Mouse (Mus musculus) right cerebral cortex, adult 18-20 months (tissue): ENCODE measurements around the gene Olfr556.
"Not testable (repeated sequence)": the region's sequence is repeated elsewhere in the genome, so short reads cannot be mapped to it uniquely, and the experiment has no call there.

Experiments
- DNase-seq: peaks from one replicate; pipeline ENCODE4 v3.0.0; 2022; ENCODE audit warnings: mixed read lengths

Gene Olfr556

DNA sequence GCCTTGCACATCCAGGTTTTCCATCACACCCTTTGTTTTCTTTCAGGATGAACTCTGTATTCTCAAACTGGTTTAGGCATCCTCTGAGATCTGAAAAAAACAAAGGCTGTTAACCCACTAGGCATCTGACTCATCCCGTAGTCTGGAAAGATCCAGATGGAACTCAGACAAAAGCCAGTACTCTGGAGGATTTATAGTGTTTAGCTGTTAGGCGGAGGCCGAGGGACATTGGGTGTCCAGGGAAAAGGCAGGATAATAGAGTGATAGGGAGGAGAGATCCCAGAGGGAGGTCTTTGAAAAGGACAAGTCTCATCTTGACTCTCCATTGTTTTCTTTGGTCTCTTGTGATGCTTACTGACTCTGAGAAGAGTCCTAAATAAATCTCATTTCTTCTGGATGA lies at the start of gene Olfr556:
Olfr556 (plus strand) TSS at position 301 of the 400 bp plus-strand sequence.
- DNase-seq, result no peak

DNA sequence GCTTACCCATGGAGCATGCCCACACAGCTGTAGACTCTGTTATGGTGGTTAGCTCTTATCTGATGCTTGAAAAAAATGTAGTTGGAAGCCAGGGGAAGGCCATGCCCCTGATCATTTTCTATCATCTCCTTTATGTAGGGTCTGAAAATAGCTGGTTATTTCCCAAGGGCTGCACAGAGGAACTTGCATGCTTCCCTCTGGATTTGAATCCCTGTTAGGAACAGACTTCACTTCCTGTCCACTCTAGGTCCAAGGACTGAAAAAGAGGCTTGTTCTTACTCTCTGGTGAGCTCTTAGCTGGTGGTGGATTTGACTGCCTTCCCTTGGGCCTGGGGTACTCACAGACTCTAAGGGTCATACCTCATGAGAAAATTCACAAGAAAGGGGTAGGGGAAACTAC lies 46.6 kb upstream of the Olfr556 start, which contains the start of gene Olfr553:
Olfr553 (minus strand) TSS at position 101 of the 400 bp plus-strand sequence.
- DNase-seq, result no peak

DNA sequence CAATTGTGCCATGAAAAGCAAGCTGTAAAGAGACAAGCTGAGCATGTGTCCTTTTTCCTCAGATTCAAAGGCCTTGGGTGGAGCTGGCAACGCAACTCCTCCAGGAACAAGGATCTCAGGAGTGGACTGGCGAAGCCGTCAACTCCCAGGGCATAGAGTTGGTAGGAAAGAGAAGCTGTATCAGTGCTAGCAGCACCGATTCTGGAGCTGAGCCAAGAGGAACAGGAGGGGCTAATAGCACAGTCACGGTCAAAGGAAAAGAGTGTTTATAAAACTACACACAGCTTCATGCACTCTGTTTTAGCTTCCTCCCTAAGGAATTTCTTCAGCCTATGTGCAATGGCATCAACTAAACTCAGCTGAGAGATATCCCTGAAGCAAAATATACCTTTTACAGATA lies 45.1 kb upstream of the Olfr556 start:
- no peak for DNase-seq

DNA sequence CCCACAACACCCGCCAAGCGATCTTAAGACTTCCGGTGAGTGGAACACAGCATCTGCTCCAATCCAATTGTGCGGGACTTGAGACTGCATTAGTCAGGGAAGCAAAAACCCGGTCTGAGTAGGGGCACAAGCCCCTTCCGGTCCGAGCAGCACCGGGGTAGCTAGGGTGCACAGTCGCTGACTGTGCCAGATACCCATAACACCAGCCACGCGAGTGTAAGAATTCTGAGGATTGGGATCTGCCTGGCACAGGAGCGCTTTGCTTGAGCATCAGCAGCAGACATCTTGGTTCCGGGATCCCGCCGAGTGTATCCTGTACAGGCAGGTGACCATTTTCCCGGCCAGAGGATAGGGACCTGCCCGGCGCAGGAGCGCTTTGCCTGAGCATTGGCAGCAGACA lies 44.3 kb upstream of the Olfr556 start:
- DNase-seq, result not testable (repeated sequence)

DNA sequence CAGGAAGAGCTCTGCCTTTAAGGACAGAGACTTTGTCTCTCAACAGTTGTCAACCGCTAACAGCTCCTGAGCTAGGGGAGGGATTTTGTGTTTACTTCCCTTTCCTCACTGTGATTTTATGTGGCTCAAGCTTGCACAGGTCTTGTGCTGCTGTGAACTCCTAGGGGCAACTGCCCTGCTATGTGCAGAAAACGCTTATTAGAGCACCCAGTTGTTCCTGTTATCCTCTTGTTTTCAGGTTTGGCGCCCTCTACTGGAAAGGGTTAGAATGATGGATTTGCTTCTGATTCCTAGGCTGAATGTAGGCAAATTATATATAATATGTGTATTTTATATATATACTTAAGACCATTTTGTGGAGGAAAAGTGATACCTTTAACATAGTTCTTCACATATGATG lies 28.0 kb upstream of the Olfr556 start:
- peak; percentile 13 for DNase-seq

DNA sequence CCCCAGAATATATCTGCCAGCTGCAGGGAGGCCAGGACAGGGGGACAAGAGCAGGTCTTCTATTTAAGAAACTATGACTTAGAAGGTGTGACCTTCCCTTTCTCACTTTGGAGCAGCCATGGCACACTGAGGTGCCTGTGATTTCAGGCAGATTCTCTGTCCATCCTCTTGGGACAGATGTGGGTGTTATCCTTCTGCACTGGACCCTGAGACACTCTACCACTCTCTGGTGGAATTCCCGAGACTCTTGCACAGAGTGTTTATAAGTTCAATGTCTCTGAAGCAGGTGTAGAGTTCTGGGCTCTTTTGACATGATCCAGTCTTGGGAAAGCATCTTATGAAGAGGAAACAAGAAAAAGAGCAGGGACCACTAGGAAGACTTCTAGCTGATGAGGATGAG lies 26.6 kb upstream of the Olfr556 start, which contains the start of gene Olfr554:
Olfr554 (plus strand) TSS at position 301 of the 400 bp plus-strand sequence.
- DNase-seq, result no peak

DNA sequence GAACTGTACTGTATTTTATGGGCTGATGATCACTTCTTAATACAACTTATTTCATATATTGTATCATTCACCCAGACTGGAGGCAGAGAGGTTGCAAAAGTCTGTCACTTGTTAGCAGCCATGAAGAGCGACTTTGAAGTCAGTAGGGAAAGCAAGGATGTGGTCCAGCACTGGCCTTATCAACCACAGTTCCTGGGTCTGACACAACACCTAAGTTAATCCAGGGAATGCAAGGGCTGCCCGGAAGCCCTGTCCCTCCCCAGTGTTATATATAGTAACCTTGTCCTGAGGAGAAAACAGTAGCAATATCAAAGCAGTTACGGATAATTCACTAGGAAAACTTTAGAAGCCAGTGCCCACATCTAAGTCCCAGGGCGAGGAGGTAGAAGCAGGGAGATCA lies 19.8 kb upstream of the Olfr556 start:
- DNase-seq, result not testable (repeated sequence)

DNA sequence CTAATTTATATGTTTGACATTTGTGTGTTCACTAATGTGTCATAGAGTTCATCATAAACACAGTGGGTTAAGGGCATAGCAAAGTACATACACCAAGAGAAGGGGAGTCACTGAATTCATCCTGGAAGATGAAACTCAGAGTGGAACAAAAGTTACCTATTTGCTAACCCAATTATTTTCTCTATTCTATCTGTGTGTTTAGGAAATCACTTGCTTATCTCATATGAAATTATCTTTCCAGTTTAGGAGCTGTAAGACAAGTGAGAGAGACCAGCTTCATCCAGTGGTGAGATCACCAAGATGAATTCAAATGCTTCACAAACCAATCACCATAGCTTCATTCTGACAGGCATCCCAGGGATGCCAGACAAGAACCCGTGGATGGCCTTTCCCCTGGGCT lies 6.2 kb upstream of the Olfr556 start, which contains the start of gene Olfr555:
Olfr555 (plus strand) TSS at position 301 of the 400 bp plus-strand sequence.
- no peak for DNase-seq

DNA sequence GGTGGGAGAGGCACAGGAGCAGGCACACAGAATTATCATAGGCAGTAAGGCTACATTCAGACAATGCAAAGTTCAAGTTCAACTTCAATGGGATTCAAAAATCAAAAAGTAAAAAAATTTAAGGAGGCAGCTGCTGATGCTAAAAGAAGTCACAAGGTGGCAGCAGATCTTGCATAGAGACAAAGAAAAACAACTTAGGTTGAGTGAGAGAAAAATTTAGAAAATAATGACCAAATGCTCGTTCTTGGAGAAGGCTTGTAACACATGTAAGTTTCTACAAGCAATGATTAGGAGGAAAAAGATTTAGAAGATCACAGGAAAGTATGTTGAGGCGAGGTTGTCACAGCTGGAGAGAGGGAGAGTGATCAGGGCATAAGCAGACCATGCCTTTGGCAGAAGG lies 679 bp downstream of the Olfr556 start:
- no peak for DNase-seq

DNA sequence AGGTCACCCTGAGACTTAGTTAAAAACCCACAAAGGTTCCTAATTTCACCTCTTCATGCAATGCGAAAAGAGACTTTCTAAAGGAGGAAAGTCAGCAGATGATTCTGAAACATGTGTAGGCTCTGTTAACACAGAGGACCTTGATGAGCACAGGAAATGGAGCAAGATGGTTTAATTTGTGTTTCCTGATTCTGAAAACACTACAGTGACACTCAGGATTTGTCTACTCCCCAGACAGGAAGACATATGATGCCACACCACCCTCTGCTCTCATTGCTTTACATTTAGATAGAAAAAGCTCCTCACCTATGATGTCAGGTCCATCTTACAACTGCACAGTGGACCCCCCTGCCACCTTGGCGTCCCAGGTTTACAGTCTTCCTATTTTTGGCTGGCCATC lies 11.5 kb downstream of the Olfr556 start:
- no peak for DNase-seq

DNA sequence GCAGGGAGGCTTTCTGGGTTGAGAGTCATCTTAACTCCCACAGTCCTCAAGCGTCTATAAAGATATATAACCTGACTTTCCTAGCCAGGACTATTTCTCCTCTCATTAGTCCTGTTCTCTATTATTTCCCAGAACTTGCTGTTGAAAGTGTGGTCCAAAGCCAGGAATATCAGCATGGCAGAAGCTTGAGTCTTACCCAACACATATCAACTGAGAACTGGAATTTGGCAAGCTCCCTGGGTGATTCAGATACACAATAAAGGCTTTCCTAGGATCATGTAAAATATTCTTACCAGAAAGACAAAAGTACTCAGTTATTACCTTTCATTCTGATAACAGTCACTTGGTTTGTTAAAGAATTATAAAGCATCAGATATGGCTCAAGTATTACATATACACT lies 17.2 kb downstream of the Olfr556 start:
- DNase-seq, result no peak

DNA sequence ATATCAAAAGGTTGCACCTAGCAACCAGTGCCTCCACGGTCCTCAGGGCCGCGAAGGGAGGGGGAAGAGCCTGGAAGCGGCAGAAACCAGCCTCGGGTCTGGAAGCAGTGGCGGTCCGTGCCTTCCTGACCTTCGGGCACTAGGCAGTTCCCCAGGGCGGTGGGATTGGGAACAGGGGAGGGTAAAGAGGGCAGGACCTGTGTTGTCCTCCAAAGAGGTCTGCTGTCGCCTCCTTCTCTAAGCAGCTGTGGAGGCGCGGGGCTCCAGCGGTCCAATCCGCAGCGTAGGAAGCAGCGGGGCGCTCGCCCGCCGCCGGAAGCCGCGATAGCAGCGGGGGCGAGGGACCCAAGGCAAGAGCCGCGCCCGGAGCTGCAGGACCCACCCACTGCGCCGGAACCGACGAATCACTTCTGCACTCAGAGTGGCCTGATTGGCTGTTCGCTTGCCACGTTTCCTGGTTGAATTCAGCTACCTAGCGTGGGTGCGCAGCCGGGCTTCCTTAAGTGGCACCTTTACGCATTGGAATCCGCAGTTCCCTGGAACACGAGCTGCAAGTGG lies 22.3 kb downstream of the Olfr556 start, which contains the start of gene Trim68:
Trim68 (minus strand) TSS at position 384 of the 558 bp plus-strand sequence.
- peak; percentile 96 for DNase-seq

DNA sequence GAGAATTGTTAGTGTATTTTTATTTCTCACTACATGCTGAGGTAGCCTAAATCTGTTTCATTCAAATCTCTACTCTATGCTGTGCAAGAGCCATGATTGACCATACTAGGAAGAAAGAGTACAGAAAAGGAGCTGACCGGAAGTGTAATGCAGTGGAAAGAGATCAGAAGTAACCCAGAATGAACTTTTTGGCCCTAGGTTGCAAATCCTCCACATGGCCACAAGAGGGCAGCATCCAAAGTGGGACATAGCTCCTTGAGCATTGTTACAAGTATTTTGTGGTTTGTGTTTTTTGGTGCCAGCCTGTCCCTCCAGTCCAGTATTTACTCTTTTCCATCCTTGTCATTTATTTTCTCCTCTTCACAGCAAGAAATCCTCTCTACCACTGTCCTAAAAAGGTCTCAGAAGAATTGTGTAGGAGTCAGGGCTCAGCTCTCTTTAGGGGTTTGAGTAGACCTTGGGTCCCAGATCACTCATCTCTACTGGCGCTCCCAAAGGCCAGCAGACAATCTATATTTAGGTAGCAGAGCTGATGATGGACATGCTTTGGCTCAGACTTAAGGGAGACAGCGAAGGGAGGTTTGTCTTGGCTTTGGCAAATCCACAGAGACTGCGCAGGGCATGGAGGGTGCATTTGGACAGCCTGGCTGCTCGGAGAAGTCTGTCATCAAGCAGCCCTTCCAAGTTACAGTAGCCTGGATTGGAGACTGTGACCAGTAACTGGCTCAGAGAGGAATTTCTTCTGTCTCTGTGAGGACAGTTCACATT lies 30.8 kb downstream of the Olfr556 start, which contains the start of gene Olfr557:
Olfr557 (plus strand) TSS at position 553 of the 768 bp plus-strand sequence.
- DNase-seq, result peak; percentile 9

DNA sequence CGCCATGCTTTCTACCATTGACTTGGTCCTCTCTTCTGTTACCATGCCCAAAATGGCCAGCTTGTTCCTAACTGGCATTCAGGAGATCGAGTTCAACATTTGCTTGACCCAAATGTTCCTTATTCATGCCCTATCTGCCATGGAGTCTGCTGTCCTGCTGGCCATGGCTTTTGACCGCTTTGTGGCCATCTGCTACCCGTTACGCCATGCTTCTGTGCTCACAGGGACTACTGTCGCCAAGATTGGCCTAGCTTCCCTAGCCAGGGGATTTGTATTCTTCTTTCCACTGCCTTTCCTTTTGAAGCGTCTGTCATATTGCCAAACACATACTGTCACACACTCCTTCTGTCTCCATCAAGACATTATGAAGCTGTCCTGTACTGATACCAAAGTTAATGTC lies 33.8 kb downstream of the Olfr556 start:
- DNase-seq, result no peak

DNA sequence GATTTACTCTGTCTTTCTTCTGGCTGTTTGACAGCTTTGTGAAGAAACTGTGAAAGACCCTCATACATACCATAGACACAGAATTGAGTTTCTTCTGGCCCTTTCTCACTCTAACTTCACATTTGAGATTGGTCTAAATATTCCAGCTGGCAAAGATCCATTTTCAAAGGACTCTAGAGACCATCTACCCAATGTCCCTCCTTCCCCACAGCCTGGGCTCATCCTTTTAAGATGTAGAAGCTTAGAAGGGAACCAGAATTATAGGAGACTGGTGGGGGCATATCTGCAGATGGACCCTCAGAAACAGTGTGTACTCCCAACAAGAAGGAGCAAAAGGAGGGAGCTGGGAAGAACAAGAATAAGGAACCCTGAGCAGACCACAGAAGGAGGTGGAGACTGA lies 37.2 kb downstream of the Olfr556 start, which contains the start of gene Olfr558:
Olfr558 (plus strand) TSS at position 301 of the 400 bp plus-strand sequence.
- no peak for DNase-seq

DNA sequence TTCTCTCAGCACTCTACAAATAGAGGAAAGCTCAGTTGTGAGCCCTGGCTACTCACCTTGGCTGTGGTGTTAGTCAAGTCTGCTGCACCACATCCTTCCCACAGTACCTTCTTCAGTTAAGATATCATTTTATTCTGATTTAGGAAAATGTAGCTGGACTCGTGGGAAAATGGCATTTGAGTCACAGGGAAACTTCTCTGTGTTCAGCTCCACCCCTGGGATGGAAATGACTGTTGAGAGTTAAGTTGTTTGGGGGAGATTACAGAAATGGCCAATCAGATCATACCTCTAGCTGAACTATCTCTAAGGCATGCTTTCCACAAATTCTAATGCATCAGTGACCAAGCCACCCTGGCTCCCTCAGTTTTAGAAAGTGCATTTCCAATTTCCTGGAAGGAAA lies 54.3 kb downstream of the Olfr556 start, which contains the start of gene Olfr33:
Olfr33 (minus strand) TSS at position 101 of the 400 bp plus-strand sequence.
- no peak for DNase-seq
